Mouse (Mus musculus) MEL (cell line): ENCODE results near the gene Chd3.
A peak's percentile ranks its signal among the peaks of the same experiment; 100 is the strongest.

Experiments used
- CTCF ChIP-seq, 3 experiments: IDR thresholded peaks in 2 of 3; conservative IDR thresholded peaks in 1 of 3; 2 replicates each; pipeline ENCODE4 v1.5.1; 2011 to 2012; ENCODE audit warnings: low read length in 3 of 3, low read depth in 2 of 3, mild to moderate bottlenecking in 2 of 3, improper control_type of control experiment in 1 of 3, inconsistent platforms in 1 of 3, mixed read lengths in 1 of 3, moderate library complexity in 1 of 3; ENCODE audit not compliant: control insufficient read depth in 1 of 3, insufficient read depth in 1 of 3, poor library complexity in 1 of 3, severe bottlenecking in 1 of 3
- ELF1 ChIP-seq: IDR thresholded peaks from 2 replicates; pipeline ENCODE4 v1.6.1; 2014; ENCODE audit warnings: low read depth, mild to moderate bottlenecking, inconsistent platforms, low read length, improper control_type of control experiment, moderate library complexity
- EP300 ChIP-seq, 2 experiments: IDR thresholded peaks; 2 replicates each; pipeline ENCODE4 v1.6.1; 2011; ENCODE audit warnings: improper control_type of control experiment in 2 of 2, low read length in 2 of 2, low read depth in 1 of 2, mild to moderate bottlenecking in 1 of 2
- GATA1 ChIP-seq: IDR thresholded peaks from 2 replicates; pipeline ENCODE4 v1.6.1; 2011; ENCODE audit warnings: low read depth, low read length, improper control_type of control experiment
- MYC ChIP-seq: IDR thresholded peaks from 2 replicates; pipeline ENCODE4 v1.6.1; 2011; ENCODE audit warnings: low read depth, mild to moderate bottlenecking, low read length, improper control_type of control experiment, moderate library complexity
- POLR2A ChIP-seq, 2 experiments: IDR thresholded peaks; 2 replicates each; pipeline ENCODE4 v1.6.1; 2011 to 2012; ENCODE audit warnings: low read length in 2 of 2, mild to moderate bottlenecking in 2 of 2, control low read depth in 1 of 2, improper control_type of control experiment in 1 of 2, low read depth in 1 of 2, moderate library complexity in 1 of 2; ENCODE audit not compliant: control insufficient read depth in 1 of 2, insufficient read depth in 1 of 2, poor library complexity in 1 of 2
- POLR2AphosphoS5 ChIP-seq: IDR thresholded peaks from 2 replicates; pipeline ENCODE4 v1.6.1; 2012; ENCODE audit warnings: low read depth, borderline replicate concordance, mild to moderate bottlenecking, inconsistent platforms, low read length, moderate library complexity, mixed read lengths
- RAD21 ChIP-seq: IDR thresholded peaks from 2 replicates; pipeline ENCODE4 v1.6.1; 2011; ENCODE audit warnings: mild to moderate bottlenecking, low read depth, low read length, improper control_type of control experiment
- ZNF384 ChIP-seq: IDR thresholded peaks from 2 replicates; pipeline ENCODE4 v1.6.1; 2012; ENCODE audit warnings: low read depth, mild to moderate bottlenecking, inconsistent platforms, low read length, improper control_type of control experiment

- TF ChIP-seq POLR2A (IDR thresholded peaks at IDR 0.05; ENCODE audit: control insufficient read depth in 1 of 2, insufficient read depth in 1 of 2, low read depth in 1 of 2, low read length in 2 of 2, poor library complexity in 1 of 2) (peak; percentile 65 to 83; a peak in 3 of 4 replicates), RAD21 (no peak), MYC (peak; percentile 88), CTCF (IDR thresholded peaks at IDR 0.05 in 2 of 3, conservative IDR thresholded peaks at IDR 0.05 in 1 of 3; ENCODE audit: control insufficient read depth in 1 of 3, insufficient read depth in 1 of 3, low read depth in 2 of 3, low read length in 3 of 3, poor library complexity in 1 of 3, severe bottlenecking in 1 of 3) (0 out of 6 replicates have a peak, but pooled peaks of 1 of the 3 experiments have one; percentile 1), ZNF384 (no peak), ELF1 (peak; percentile 38; the same call in 1 of the 2 replicates), EP300 (IDR thresholded peaks at IDR 0.05; ENCODE audit: low read depth in 1 of 2, low read length in 2 of 2) (peak in 1 of 2 experiments; percentile 79; a peak in 2 of 4 replicates), GATA1 (peak; percentile 31; the same call in 1 of the 2 replicates), POLR2AphosphoS5 (no peak)
Observed at GRCm38 (mm10) chr11:69417449-69418384, 48.5 kb upstream of the Chd3 start.
